In the genomic region with DNA sequence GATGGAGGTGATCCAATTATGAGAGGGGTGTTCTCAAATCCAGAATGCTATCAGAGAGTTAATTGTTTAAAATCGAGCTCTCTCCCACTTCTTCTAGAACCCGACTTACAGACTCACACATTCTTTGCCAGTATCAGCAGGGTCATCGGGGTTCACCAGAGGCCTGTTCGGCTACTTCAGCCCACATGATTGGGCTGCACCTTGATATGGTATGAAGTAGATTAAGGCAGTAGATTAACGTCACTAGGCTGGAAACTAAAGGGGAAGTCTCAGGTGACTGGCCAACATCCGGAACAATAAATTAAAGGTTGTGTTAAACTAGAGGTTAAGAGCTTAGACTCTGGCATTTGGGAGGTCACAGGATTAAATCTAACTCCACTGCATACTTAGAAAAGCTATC, we compare ENCODE assay signal across 20 mouse cellular contexts. TPM values are rescaled to one million over a fixed set of nuclear protein-coding genes. Genes with fewer than 3 reads are reported as not detected.
"Had no signal": no experiment of that assay in that cellular context is flagged by ENCODE, and none has a peak within 500 bp of the region (broad histone marks: within the 10 kb centered on the region; RNA-seq: fewer than 3 reads in every experiment).

No protein-coding gene starts in this region.

- H3K27ac ChIP-seq: intestine, embryonic 15.5 days; kidney, postnatal 0 days; left cerebral cortex, adult 2 months; liver, embryonic 13.5 days; macrophage; midbrain, embryonic 12.5 days; neural tube, embryonic 13.5 days had no signal

- H3K4me3 ChIP-seq: intestine, embryonic 15.5 days; left cerebral cortex, adult 2 months; liver, embryonic 13.5 days; midbrain, embryonic 12.5 days; myocyte; neural tube, embryonic 13.5 days had no signal

- H3K4me2 ChIP-seq: intestine, embryonic 15.5 days; liver, embryonic 13.5 days; lung, embryonic 14.5 days; midbrain, embryonic 12.5 days; neural tube, embryonic 13.5 days had no signal

- DNase-seq: kidney, adult 18-20 months; layer of hippocampus, postnatal 36 days; liver, embryonic 13.5 days; lung, embryonic 14.5 days; retina, postnatal 1 day; right cerebral cortex, postnatal 25 days; thymus, adult 18-20 months; thymus, postnatal 4 days had no signal

- H3K9ac ChIP-seq: intestine, embryonic 15.5 days; liver, embryonic 13.5 days; lung, embryonic 14.5 days; midbrain, embryonic 12.5 days; neural tube, embryonic 13.5 days had no signal

- H3K9me3 ChIP-seq: intestine, embryonic 15.5 days; liver, embryonic 13.5 days; midbrain, embryonic 12.5 days; neural tube, embryonic 13.5 days had no signal

- H3K27me3 ChIP-seq: intestine, embryonic 15.5 days; liver, embryonic 13.5 days; midbrain, embryonic 12.5 days; neural tube, embryonic 13.5 days had no signal

- ATAC-seq: intestine, embryonic 15.5 days; lung, postnatal 0 days; midbrain, embryonic 16.5 days had no signal

- H3K36me3 ChIP-seq: intestine, embryonic 15.5 days; liver, embryonic 13.5 days; midbrain, embryonic 12.5 days; neural tube, embryonic 13.5 days had no signal

RNA-seq across cellular contexts. Expression of gene Nckap5, which starts 8.4 kb away (rescaled TPM):
- total RNA-seq: megakaryocyte, adult 5-6 weeks; monocyte, adult 5-6 weeks; neutrophil, adult 5-6 weeks had no signal
- polyA plus RNA-seq: macrophage had no signal
